Mouse (Mus musculus): ENCODE measurements around the gene Hpn. TPM values are rescaled to one million over a fixed set of nuclear protein-coding genes. Genes with fewer than 3 reads are reported as not detected.

Gene Hpn
- polyA plus RNA-seq, 1 experiment from 2014 or later = 3.3 TPM

- H3K27me3 ChIP-seq (ENCODE audit: control insufficient read depth, insufficient read depth, low read length) = peaks cover 8% of the 10 kb centered on the region; the same call in 1 of the 2 replicates
- no peaks in the 10 kb centered on the region for H3K9me3 ChIP-seq (replicated peaks; ENCODE audit: control insufficient read depth, low read length)
- no peak overlapping the region for H3K4me3 ChIP-seq (ENCODE audit: low read depth, low read length)
- 77% methylated on average over 22 of the region's 22 CpGs for WGBS (ENCODE audit: insufficient replicate concordance)
- H3K36me3 ChIP-seq (ENCODE audit: control insufficient read depth, insufficient read depth, low read length) = no peaks in the 10 kb centered on the region
- no peak overlapping the region for H3K27ac ChIP-seq (ENCODE audit: low read depth, low read length)
- H3K4me2 ChIP-seq = no peak overlapping the region
- no peak for ATAC-seq (replicated peaks; ENCODE audit: insufficient number of reproducible peaks, low FRiP score, low TSS enrichment)
- H3K4me1 ChIP-seq (ENCODE audit: control insufficient read depth, insufficient read depth, low read length) = no peaks in the 10 kb centered on the region
- H3K9ac ChIP-seq (ENCODE audit: low read depth, low read length) = no peak overlapping the region
Observed at GRCm38 (mm10) chr7:31098697-31099611, 16.1 kb downstream of the Hpn start.

GRCm38 (mm10) chr7:31097583-31098248 lies 17.4 kb downstream of the Hpn start:
- Histone ChIP-seq H3K27ac (ENCODE audit: low read depth, low read length) (no peak overlapping the region), H3K4me3 (ENCODE audit: low read depth, low read length) (peak overlapping the region; percentile 18; the same call in 1 of the 2 replicates), H3K9me3 (replicated peaks; ENCODE audit: control insufficient read depth, low read length) (no peaks in the 10 kb centered on the region), H3K4me2 (peak overlapping the region; percentile 54), H3K27me3 (ENCODE audit: control insufficient read depth, insufficient read depth, low read length) (peaks cover 1% of the 10 kb centered on the region; the same call in 1 of the 2 replicates), H3K4me1 (ENCODE audit: control insufficient read depth, insufficient read depth, low read length) (no peaks in the 10 kb centered on the region), H3K36me3 (ENCODE audit: control insufficient read depth, insufficient read depth, low read length) (no peaks in the 10 kb centered on the region), H3K9ac (ENCODE audit: low read depth, low read length) (0 out of 2 replicates have a peak overlapping the region, but pooled peaks have one; percentile 12)
- WGBS (ENCODE audit: insufficient replicate concordance) = 35% methylated on average over 20 of the region's 20 CpGs
- ATAC-seq (replicated peaks; ENCODE audit: insufficient number of reproducible peaks, low FRiP score, low TSS enrichment) = peak; percentile 83; the same call in 1 of the 2 replicates

- Histone ChIP-seq H3K27me3 (ENCODE audit: control insufficient read depth, insufficient read depth, low read length) (no peaks in the 10 kb centered on the region; the same call in 1 of the 2 replicates), H3K9me3 (replicated peaks; ENCODE audit: control insufficient read depth, low read length) (no peaks in the 10 kb centered on the region), H3K27ac (ENCODE audit: low read depth, low read length) (no peak overlapping the region), H3K4me1 (ENCODE audit: control insufficient read depth, insufficient read depth, low read length) (no peaks in the 10 kb centered on the region), H3K4me3 (ENCODE audit: low read depth, low read length) (no peak overlapping the region), H3K4me2 (no peak overlapping the region), H3K9ac (ENCODE audit: low read depth, low read length) (no peak overlapping the region), H3K36me3 (ENCODE audit: control insufficient read depth, insufficient read depth, low read length) (no peaks in the 10 kb centered on the region)
- ATAC-seq (replicated peaks; ENCODE audit: insufficient number of reproducible peaks, low FRiP score, low TSS enrichment) = no peak
- 70% methylated on average over 9 of the region's 9 CpGs for WGBS (ENCODE audit: insufficient replicate concordance)
Observed at GRCm38 (mm10) chr7:31096892-31097564, 18.1 kb downstream of the Hpn start.

GRCm38 (mm10) chr7:31094774-31095501 lies 20.2 kb downstream of the Hpn start:
- no peaks in the 10 kb centered on the region for H3K9me3 ChIP-seq (replicated peaks; ENCODE audit: control insufficient read depth, low read length)
- no peak for ATAC-seq (replicated peaks; ENCODE audit: insufficient number of reproducible peaks, low FRiP score, low TSS enrichment)

GRCm38 (mm10) chr7:31089721-31090120 lies 25.4 kb downstream of the Hpn start:
- Histone ChIP-seq H3K27me3 (ENCODE audit: control insufficient read depth, insufficient read depth, low read length) (no peaks in the 10 kb centered on the region; the same call in 1 of the 2 replicates), H3K9ac (ENCODE audit: low read depth, low read length) (no peak overlapping the region), H3K4me3 (ENCODE audit: low read depth, low read length) (no peak overlapping the region), H3K4me2 (no peak overlapping the region), H3K4me1 (ENCODE audit: control insufficient read depth, insufficient read depth, low read length) (no peaks in the 10 kb centered on the region), H3K36me3 (ENCODE audit: control insufficient read depth, insufficient read depth, low read length) (no peaks in the 10 kb centered on the region), H3K27ac (ENCODE audit: low read depth, low read length) (no peak overlapping the region), H3K9me3 (replicated peaks; ENCODE audit: control insufficient read depth, low read length) (no peaks in the 10 kb centered on the region)
- no peak for ATAC-seq (replicated peaks; ENCODE audit: insufficient number of reproducible peaks, low FRiP score, low TSS enrichment)
- 70% methylated on average over 2 of the region's 2 CpGs for WGBS (ENCODE audit: insufficient replicate concordance)

More at GRCm38 (mm10) chr7:31094774-31095501, 20.2 kb downstream of the Hpn start:
- Histone ChIP-seq H3K27me3 (ENCODE audit: control insufficient read depth, insufficient read depth, low read length) (no peaks in the 10 kb centered on the region; the same call in 1 of the 2 replicates), H3K36me3 (ENCODE audit: control insufficient read depth, insufficient read depth, low read length) (no peaks in the 10 kb centered on the region), H3K27ac (ENCODE audit: low read depth, low read length) (no peak overlapping the region), H3K4me2 (no peak overlapping the region), H3K9ac (ENCODE audit: low read depth, low read length) (no peak overlapping the region), H3K4me1 (ENCODE audit: control insufficient read depth, insufficient read depth, low read length) (no peaks in the 10 kb centered on the region), H3K4me3 (ENCODE audit: low read depth, low read length) (no peak overlapping the region)
- 28% methylated on average over 12 of the region's 12 CpGs for WGBS (ENCODE audit: insufficient replicate concordance)

GRCm38 (mm10) chr7:31088206-31088605 lies 26.9 kb downstream of the Hpn start:
- Histone ChIP-seq H3K4me2 (no peak overlapping the region), H3K36me3 (ENCODE audit: control insufficient read depth, insufficient read depth, low read length) (no peaks in the 10 kb centered on the region), H3K9ac (ENCODE audit: low read depth, low read length) (no peak overlapping the region), H3K4me3 (ENCODE audit: low read depth, low read length) (no peak overlapping the region), H3K27me3 (ENCODE audit: control insufficient read depth, insufficient read depth, low read length) (no peaks in the 10 kb centered on the region), H3K9me3 (replicated peaks; ENCODE audit: control insufficient read depth, low read length) (no peaks in the 10 kb centered on the region), H3K27ac (ENCODE audit: low read depth, low read length) (no peak overlapping the region), H3K4me1 (ENCODE audit: control insufficient read depth, insufficient read depth, low read length) (no peaks in the 10 kb centered on the region)
- WGBS (ENCODE audit: insufficient replicate concordance) = 56% methylated on average over 3 of the region's 3 CpGs
- no peak for ATAC-seq (replicated peaks; ENCODE audit: insufficient number of reproducible peaks, low FRiP score, low TSS enrichment)

- H3K4me2 ChIP-seq = no peak overlapping the region
- no peaks in the 10 kb centered on the region for H3K36me3 ChIP-seq (ENCODE audit: control insufficient read depth, insufficient read depth, low read length)
- no peak overlapping the region for H3K27ac ChIP-seq (ENCODE audit: low read depth, low read length)
- no peaks in the 10 kb centered on the region for H3K27me3 ChIP-seq (ENCODE audit: control insufficient read depth, insufficient read depth, low read length)
- H3K4me3 ChIP-seq (ENCODE audit: low read depth, low read length) = no peak overlapping the region
- no peaks in the 10 kb centered on the region for H3K4me1 ChIP-seq (ENCODE audit: control insufficient read depth, insufficient read depth, low read length)
- H3K9me3 ChIP-seq (replicated peaks; ENCODE audit: control insufficient read depth, low read length) = no peaks in the 10 kb centered on the region
- no peak overlapping the region for H3K9ac ChIP-seq (ENCODE audit: low read depth, low read length)
- no peak for ATAC-seq (replicated peaks; ENCODE audit: insufficient number of reproducible peaks, low FRiP score, low TSS enrichment)
- WGBS (ENCODE audit: insufficient replicate concordance) = 47% methylated on average over 2 of the region's 2 CpGs
Observed at GRCm38 (mm10) chr7:31087262-31087661, 27.8 kb downstream of the Hpn start.
